Mouse (Mus musculus) testis, adult 2 months (tissue): ENCODE measurements around the gene Spryd4.

Experiments used
- CTCF ChIP-seq: fragments of 200-500 bp; IDR thresholded peaks from 2 replicates; pipeline ENCODE4 v1.5.1; 2012; ENCODE audit warnings: low read depth, mild to moderate bottlenecking, inconsistent platforms, low read length, moderate library complexity; ENCODE audit not compliant: control insufficient read depth, insufficient read depth, insufficient replicate concordance
- POLR2A ChIP-seq: fragments of 200-500 bp; IDR thresholded peaks from 2 replicates; pipeline ENCODE4 v1.6.1; 2012; ENCODE audit warnings: low read depth, mild to moderate bottlenecking, inconsistent platforms, low read length, moderate library complexity; ENCODE audit not compliant: control insufficient read depth

- no peak for TF ChIP-seq CTCF
- no peak for TF ChIP-seq POLR2A
Observed at GRCm38 (mm10) chr10:128240131-128240530, 28.5 kb upstream of the Spryd4 start.
